Mouse (Mus musculus): ENCODE measurements at regions not wholly inside any gene's neighbourhood (a gene's known extent, or its start where the extent isn't known, plus 50 kb on each side); places are given as distances from the start of the nearest gene placed in this dataset.

DNA sequence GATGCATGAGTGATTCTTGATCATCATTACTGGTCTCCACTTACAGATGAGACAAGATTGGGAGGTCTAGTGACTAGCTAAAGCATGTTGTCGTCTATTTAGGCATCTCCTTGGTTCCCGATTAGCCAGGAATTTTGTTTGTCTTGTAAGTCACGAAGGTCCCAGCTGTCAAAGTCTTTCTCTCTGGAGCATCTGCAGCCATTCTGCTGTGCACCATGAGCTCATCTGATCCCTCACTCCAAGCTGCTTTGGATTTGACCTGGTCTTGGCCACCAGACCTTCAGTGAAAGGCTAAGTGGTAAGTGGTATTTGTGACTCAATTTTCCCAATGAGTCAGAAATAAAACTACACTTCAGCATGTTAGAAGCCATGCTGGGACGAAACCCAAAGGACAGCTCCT lies 53.3 kb upstream of the Creb5 start:
- H3K4me1 ChIP-seq (ENCODE audit: insufficient read depth, low read length): no peaks in the 10 kb centered on the region
- no peak overlapping the region for H3K27ac ChIP-seq (ENCODE audit: low read length)
- no peaks in the 10 kb centered on the region for H3K27me3 ChIP-seq (ENCODE audit: insufficient read depth, low read length)
- H3K9ac ChIP-seq (replicated peaks; ENCODE audit: low read length): no peak overlapping the region
- H3K9me3 ChIP-seq (ENCODE audit: low read length): no peaks in the 10 kb centered on the region
- no peak for ATAC-seq (ENCODE audit: low FRiP score, low TSS enrichment)
- WGBS: 74% methylated on average over 4 of the region's 4 CpGs
- H3K4me3 ChIP-seq (ENCODE audit: low read length): no peak overlapping the region
- H3K4me2 ChIP-seq (replicated peaks; ENCODE audit: low read depth, low read length): no peak overlapping the region
- H3K36me3 ChIP-seq (ENCODE audit: insufficient read depth, low read length): no peaks in the 10 kb centered on the region

DNA sequence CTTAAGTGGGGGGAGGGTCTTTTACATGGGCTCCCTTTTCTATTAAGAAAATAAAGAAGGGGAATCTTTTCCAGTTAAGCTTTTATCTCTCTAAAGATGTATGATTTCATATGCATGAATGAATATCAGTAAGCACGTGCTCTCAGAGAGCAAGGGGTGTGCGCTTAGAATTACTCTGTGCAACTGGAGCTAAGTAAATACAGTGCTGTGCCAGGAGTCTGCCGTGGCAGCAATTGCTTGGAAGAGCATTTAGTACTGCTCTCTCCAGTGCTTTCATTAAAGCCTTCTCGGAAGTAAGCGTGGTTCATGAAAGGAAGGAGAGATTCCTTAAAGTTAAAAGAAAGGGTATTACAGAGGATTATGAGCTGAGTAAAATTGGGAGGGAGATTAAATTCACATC lies 54.5 kb upstream of the Creb5 start:
- Histone ChIP-seq H3K9me3 (ENCODE audit: low read length) (no peaks in the 10 kb centered on the region), H3K27ac (ENCODE audit: low read length) (no peak overlapping the region)
- WGBS: 54% methylated on average over 5 of the region's 5 CpGs

DNA sequence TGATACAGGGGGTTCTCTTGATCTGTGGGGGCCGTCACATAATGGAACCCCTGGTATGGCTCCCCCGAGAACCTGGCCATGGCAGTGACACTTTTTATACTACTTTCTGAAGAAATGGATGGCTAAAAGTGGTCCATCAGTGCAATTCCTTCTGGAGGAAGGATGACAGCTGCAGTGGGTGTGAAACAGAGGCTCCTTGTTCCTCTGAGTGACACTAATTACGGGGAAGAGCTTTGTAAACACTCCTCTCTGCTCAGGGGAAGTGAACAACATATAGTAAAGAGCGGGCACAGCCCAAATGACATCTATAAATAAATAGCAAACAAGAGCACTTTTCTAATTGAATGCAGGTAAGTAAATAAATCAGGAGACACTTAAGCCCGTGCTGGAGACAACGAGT lies 57.7 kb upstream of the Creb5 start:
- WGBS: 41% methylated on average over 6 of the region's 6 CpGs
- no peaks in the 10 kb centered on the region for H3K9me3 ChIP-seq (ENCODE audit: low read length)
- no peaks in the 10 kb centered on the region for H3K4me1 ChIP-seq (ENCODE audit: insufficient read depth, low read length)
- H3K4me2 ChIP-seq (replicated peaks; ENCODE audit: low read depth, low read length): no peak overlapping the region
- ATAC-seq (ENCODE audit: low FRiP score, low TSS enrichment): no peak
- no peak overlapping the region for H3K9ac ChIP-seq (replicated peaks; ENCODE audit: low read length)
- H3K27ac ChIP-seq (ENCODE audit: low read length): no peak overlapping the region
- H3K27me3 ChIP-seq (ENCODE audit: insufficient read depth, low read length): no peaks in the 10 kb centered on the region
- H3K36me3 ChIP-seq (ENCODE audit: insufficient read depth, low read length): no peaks in the 10 kb centered on the region
- H3K4me3 ChIP-seq (ENCODE audit: low read length): no peak overlapping the region

More for the DNA sequence above, 54.5 kb upstream of the Creb5 start:
- ATAC-seq (ENCODE audit: low FRiP score, low TSS enrichment): no peak
- no peaks in the 10 kb centered on the region for H3K4me1 ChIP-seq (ENCODE audit: insufficient read depth, low read length)
- H3K4me2 ChIP-seq (replicated peaks; ENCODE audit: low read depth, low read length): no peak overlapping the region
- no peak overlapping the region for H3K4me3 ChIP-seq (ENCODE audit: low read length)
- no peaks in the 10 kb centered on the region for H3K27me3 ChIP-seq (ENCODE audit: insufficient read depth, low read length)
- H3K9ac ChIP-seq (replicated peaks; ENCODE audit: low read length): no peak overlapping the region
- no peaks in the 10 kb centered on the region for H3K36me3 ChIP-seq (ENCODE audit: insufficient read depth, low read length)

DNA sequence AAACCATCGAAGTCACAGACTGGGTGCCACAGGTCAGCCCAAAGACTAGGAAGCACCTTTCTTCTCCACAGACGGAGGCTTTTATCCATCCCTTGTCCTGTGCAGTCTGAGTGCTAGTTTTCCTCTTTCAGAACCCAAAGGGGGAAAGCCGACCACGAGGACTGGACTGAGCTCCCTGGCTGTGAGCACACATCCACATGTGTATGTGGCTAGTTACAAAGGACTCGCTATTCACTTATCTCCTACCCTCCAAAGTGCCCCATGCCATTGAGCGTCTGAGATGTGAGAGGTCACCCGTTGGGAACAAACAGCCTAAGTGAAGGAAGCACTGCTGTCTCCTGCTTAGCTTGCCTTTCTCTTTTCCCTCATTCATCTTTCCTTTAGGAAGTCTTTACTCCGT lies 65.0 kb upstream of the Creb5 start:
- no peak for ATAC-seq (ENCODE audit: low FRiP score, low TSS enrichment)
- Histone ChIP-seq H3K36me3 (ENCODE audit: insufficient read depth, low read length) (no peaks in the 10 kb centered on the region), H3K9me3 (ENCODE audit: low read length) (no peaks in the 10 kb centered on the region), H3K27ac (ENCODE audit: low read length) (no peak overlapping the region), H3K27me3 (ENCODE audit: insufficient read depth, low read length) (no peaks in the 10 kb centered on the region), H3K4me2 (replicated peaks; ENCODE audit: low read depth, low read length) (no peak overlapping the region), H3K9ac (replicated peaks; ENCODE audit: low read length) (no peak overlapping the region), H3K4me1 (ENCODE audit: insufficient read depth, low read length) (no peaks in the 10 kb centered on the region), H3K4me3 (ENCODE audit: low read length) (no peak overlapping the region)
- WGBS: 69% methylated on average over 8 of the region's 8 CpGs

GRCm38 (mm10) chr6:53221668-53222005 lies 65.4 kb upstream of the Creb5 start:
- Histone ChIP-seq H3K27me3 (ENCODE audit: insufficient read depth, low read length) (no peaks in the 10 kb centered on the region), H3K9me3 (ENCODE audit: low read length) (no peaks in the 10 kb centered on the region), H3K27ac (ENCODE audit: low read length) (no peak overlapping the region), H3K9ac (replicated peaks; ENCODE audit: low read length) (no peak overlapping the region), H3K4me1 (ENCODE audit: insufficient read depth, low read length) (no peaks in the 10 kb centered on the region), H3K36me3 (ENCODE audit: insufficient read depth, low read length) (no peaks in the 10 kb centered on the region), H3K4me3 (ENCODE audit: low read length) (no peak overlapping the region), H3K4me2 (replicated peaks; ENCODE audit: low read depth, low read length) (no peak overlapping the region)
- 91% methylated on average over 4 of the region's 4 CpGs for WGBS
- no peak for ATAC-seq (ENCODE audit: low FRiP score, low TSS enrichment)

GRCm38 (mm10) chr6:53220784-53221667 lies 66.0 kb upstream of the Creb5 start:
- no peak for ATAC-seq (ENCODE audit: low FRiP score, low TSS enrichment)
- no peak overlapping the region for H3K4me3 ChIP-seq (ENCODE audit: low read length)
- no peak overlapping the region for H3K4me2 ChIP-seq (replicated peaks; ENCODE audit: low read depth, low read length)
- H3K27ac ChIP-seq (ENCODE audit: low read length): no peak overlapping the region
- H3K9ac ChIP-seq (replicated peaks; ENCODE audit: low read length): no peak overlapping the region
- H3K9me3 ChIP-seq (ENCODE audit: low read length): no peaks in the 10 kb centered on the region
- no peaks in the 10 kb centered on the region for H3K4me1 ChIP-seq (ENCODE audit: insufficient read depth, low read length)
- no peaks in the 10 kb centered on the region for H3K27me3 ChIP-seq (ENCODE audit: insufficient read depth, low read length)
- WGBS: 77% methylated on average over 18 of the region's 18 CpGs
- no peaks in the 10 kb centered on the region for H3K36me3 ChIP-seq (ENCODE audit: insufficient read depth, low read length)

DNA sequence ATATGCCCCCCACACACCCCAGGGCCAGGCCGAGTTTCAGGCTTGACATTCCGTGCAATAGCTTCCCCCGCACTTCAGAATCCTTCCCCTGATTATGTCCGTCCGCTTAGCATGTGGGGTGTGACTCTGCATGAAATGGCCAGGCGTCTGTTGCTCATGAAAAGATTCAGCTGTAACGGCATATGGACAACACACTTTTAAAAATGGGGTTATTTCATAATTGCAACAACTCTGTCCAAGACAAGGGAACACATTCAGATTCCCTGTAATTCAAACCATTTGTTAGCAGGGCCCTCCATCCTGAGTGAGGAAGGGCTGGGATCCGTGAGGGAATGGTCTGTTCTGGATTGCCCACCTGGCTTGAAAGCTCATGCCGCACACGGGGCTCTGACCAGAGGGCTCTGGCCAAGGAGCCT lies 68.2 kb upstream of the Creb5 start:
- WGBS: 71% methylated on average over 10 of the region's 10 CpGs
- Histone ChIP-seq H3K4me3 (ENCODE audit: low read length) (no peak overlapping the region), H3K4me2 (replicated peaks; ENCODE audit: low read depth, low read length) (no peak overlapping the region), H3K27ac (ENCODE audit: low read length) (no peak overlapping the region), H3K4me1 (ENCODE audit: insufficient read depth, low read length) (no peaks in the 10 kb centered on the region), H3K9ac (replicated peaks; ENCODE audit: low read length) (no peak overlapping the region), H3K27me3 (ENCODE audit: insufficient read depth, low read length) (no peaks in the 10 kb centered on the region), H3K9me3 (ENCODE audit: low read length) (no peaks in the 10 kb centered on the region), H3K36me3 (ENCODE audit: insufficient read depth, low read length) (no peaks in the 10 kb centered on the region)
- ATAC-seq (ENCODE audit: low FRiP score, low TSS enrichment): no peak

DNA sequence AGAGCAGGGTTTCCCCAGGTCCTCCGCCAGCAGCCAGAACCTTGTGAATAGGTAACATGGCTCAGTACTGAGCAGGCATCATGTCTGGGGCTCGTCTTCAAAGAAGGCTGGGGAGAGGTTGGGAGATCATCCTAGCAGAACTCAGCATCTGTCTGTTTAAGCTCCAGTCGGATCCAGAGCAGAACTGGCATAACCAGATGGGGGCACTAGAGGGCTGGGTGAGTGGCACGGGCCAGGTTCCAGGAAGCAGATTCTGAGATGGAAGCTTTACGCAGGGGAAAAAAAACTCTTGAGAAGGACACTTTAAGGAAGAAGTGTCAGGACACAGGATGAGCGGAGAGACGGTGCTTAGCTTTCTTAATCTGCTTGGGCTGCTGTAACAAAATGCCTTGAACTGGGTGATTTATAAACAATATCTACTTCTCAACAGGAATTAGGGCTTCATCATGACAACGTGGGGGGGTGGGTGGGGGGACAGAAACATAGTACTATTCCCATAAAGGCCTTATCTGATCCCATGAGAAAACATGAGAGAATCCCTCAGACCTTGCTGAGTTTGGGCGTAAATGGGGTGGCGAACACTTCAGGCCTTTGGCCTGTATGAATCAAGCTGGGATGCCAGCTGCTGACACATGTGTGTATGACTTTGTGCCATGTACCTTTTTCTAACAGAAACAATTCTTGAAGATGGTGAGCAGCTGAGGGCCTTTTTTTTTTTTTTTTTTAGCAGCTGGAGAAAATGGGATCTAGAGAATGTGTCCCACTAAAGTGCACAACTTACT lies 69.6 kb upstream of the Creb5 start:
- no peaks in the 10 kb centered on the region for H3K9me3 ChIP-seq (ENCODE audit: low read length)
- H3K9ac ChIP-seq (replicated peaks; ENCODE audit: low read length): no peak overlapping the region
- no peak for ATAC-seq (ENCODE audit: low FRiP score, low TSS enrichment)
- no peaks in the 10 kb centered on the region for H3K4me1 ChIP-seq (ENCODE audit: insufficient read depth, low read length)
- H3K36me3 ChIP-seq (ENCODE audit: insufficient read depth, low read length): no peaks in the 10 kb centered on the region
- H3K4me2 ChIP-seq (replicated peaks; ENCODE audit: low read depth, low read length): no peak overlapping the region
- WGBS: 49% methylated on average over 10 of the region's 10 CpGs
- H3K27ac ChIP-seq (ENCODE audit: low read length): no peak overlapping the region
- H3K27me3 ChIP-seq (ENCODE audit: insufficient read depth, low read length): no peaks in the 10 kb centered on the region
- no peak overlapping the region for H3K4me3 ChIP-seq (ENCODE audit: low read length)

- H3K4me2 ChIP-seq (replicated peaks; ENCODE audit: low read depth, low read length): no peak overlapping the region
- H3K9me3 ChIP-seq (ENCODE audit: low read length): no peaks in the 10 kb centered on the region
- 0 out of 2 replicates have a peak, but pooled peaks cover 5% of the 10 kb centered on the region for H3K4me1 ChIP-seq (ENCODE audit: insufficient read depth, low read length)
- no peak overlapping the region for H3K27ac ChIP-seq (ENCODE audit: low read length)
- WGBS: 76% methylated on average over 2 of the region's 2 CpGs
- H3K27me3 ChIP-seq (ENCODE audit: insufficient read depth, low read length): no peaks in the 10 kb centered on the region
- no peak overlapping the region for H3K4me3 ChIP-seq (ENCODE audit: low read length)
- H3K36me3 ChIP-seq (ENCODE audit: insufficient read depth, low read length): no peaks in the 10 kb centered on the region
- no peak for ATAC-seq (ENCODE audit: low FRiP score, low TSS enrichment)
- no peak overlapping the region for H3K9ac ChIP-seq (replicated peaks; ENCODE audit: low read length)
Measured at GRCm38 (mm10) chr6:53216715-53217114, 70.4 kb upstream of the Creb5 start.

DNA sequence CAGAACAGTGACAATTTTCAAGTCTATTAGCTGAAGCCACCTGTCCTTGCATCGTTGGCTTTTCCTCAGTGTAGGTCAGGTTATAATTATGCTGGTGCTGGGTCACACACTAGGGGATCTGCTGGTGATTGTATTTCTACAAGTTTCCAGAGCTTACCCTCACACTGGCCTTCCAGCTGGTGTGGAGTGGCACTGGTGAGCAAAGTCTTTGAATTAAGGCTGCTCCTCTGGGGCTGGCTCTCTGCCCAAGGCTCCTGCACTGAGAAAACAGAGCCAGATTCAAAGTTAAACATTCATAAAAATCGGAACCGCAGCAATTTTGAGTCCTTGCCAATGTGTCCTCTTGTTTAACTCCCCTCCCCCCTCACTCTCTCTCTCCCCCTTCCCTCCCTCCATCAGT lies 75.7 kb upstream of the Creb5 start:
- Histone ChIP-seq H3K36me3 (ENCODE audit: insufficient read depth, low read length) (no peaks in the 10 kb centered on the region), H3K27me3 (ENCODE audit: insufficient read depth, low read length) (no peaks in the 10 kb centered on the region), H3K9me3 (ENCODE audit: low read length) (no peaks in the 10 kb centered on the region), H3K27ac (ENCODE audit: low read length) (peak overlapping the region; percentile 3; the same call in 1 of the 2 replicates), H3K4me2 (replicated peaks; ENCODE audit: low read depth, low read length) (no peak overlapping the region), H3K9ac (replicated peaks; ENCODE audit: low read length) (no peak overlapping the region), H3K4me3 (ENCODE audit: low read length) (no peak overlapping the region), H3K4me1 (ENCODE audit: insufficient read depth, low read length) (peaks cover 8% of the 10 kb centered on the region; the same call in 1 of the 2 replicates)
- ATAC-seq (ENCODE audit: low FRiP score, low TSS enrichment): peak; percentile 67; the same call in 1 of the 2 replicates
- 29% methylated on average over 3 of the region's 3 CpGs for WGBS

Data from kidney, embryonic 16.5 days (tissue).